Mouse (Mus musculus): Measurements from ENCODE around the gene Kmt5a. TPM values are rescaled to one million over a fixed set of nuclear protein-coding genes. Genes with fewer than 3 reads are reported as not detected.

Gene Kmt5a
- polyA plus RNA-seq (2017; shearing (Covaris generic)) = 68.9 TPM

GRCm38 (mm10) chr5:124439447-124440093 is at the start of gene Kmt5a:
Gene Kmt5a, plus strand, starts transcription at chr5:124439930.

GRCm38 (mm10) chr5:124425412-124426259 is 14.1 kb upstream of the Kmt5a start, which contains the start of gene Sbno1:
Gene Sbno1, minus strand, starts transcription at chr5:124426001.

GRCm38 (mm10) chr5:124482966-124483654 is 43.4 kb downstream of the Kmt5a start, which contains the start of gene Snrnp35:
Gene Snrnp35, plus strand, starts transcription at chr5:124483134.

Other genes starting within 250 kb of the Kmt5a start
- gene Pitpnm2, start 190.2 kb upstream of the Kmt5a start, polyA plus RNA-seq (2017; shearing (Covaris generic)) = 11.3 TPM
- gene Mphosph9, start 112.0 kb upstream of the Kmt5a start, polyA plus RNA-seq (2017; shearing (Covaris generic)) = 22.7 TPM
- gene 2810006K23Rik, start 111.8 kb upstream of the Kmt5a start, polyA plus RNA-seq (2017; shearing (Covaris generic)) = 2.5 TPM
- gene Cdk2ap1, start 76.8 kb upstream of the Kmt5a start, polyA plus RNA-seq (2017; shearing (Covaris generic)) = 119 TPM
- 102 TPM for gene Sbno1, start 13.9 kb upstream of the Kmt5a start, polyA plus RNA-seq (2017; shearing (Covaris generic))
- gene Rilpl2, start 38.4 kb downstream of the Kmt5a start, polyA plus RNA-seq (2017; shearing (Covaris generic)) = 82.7 TPM
- gene Snrnp35, start 43.2 kb downstream of the Kmt5a start, polyA plus RNA-seq (2017; shearing (Covaris generic)) = 7.1 TPM
- gene Rilpl1, start 91.5 kb downstream of the Kmt5a start, polyA plus RNA-seq (2017; shearing (Covaris generic)) = 2.1 TPM
- 521 TPM for gene Tmed2, start 100.8 kb downstream of the Kmt5a start, polyA plus RNA-seq (2017; shearing (Covaris generic))
- gene Ddx55, start 112.9 kb downstream of the Kmt5a start, polyA plus RNA-seq (2017; shearing (Covaris generic)) = 15.8 TPM
- 21.1 TPM for gene Eif2b1, start 139.2 kb downstream of the Kmt5a start, polyA plus RNA-seq (2017; shearing (Covaris generic))
- gene Gtf2h3, start 139.2 kb downstream of the Kmt5a start, polyA plus RNA-seq (2017; shearing (Covaris generic)) = 17.5 TPM
- gene Atp6v0a2, start 188.6 kb downstream of the Kmt5a start, polyA plus RNA-seq (2017; shearing (Covaris generic)) = 86.0 TPM

Measured in effector memory CD4-positive, alpha-beta T cell, adult 5 months (primary cell).